26 mouse cellular contexts compared by ENCODE assay signal in the genomic region with DNA sequence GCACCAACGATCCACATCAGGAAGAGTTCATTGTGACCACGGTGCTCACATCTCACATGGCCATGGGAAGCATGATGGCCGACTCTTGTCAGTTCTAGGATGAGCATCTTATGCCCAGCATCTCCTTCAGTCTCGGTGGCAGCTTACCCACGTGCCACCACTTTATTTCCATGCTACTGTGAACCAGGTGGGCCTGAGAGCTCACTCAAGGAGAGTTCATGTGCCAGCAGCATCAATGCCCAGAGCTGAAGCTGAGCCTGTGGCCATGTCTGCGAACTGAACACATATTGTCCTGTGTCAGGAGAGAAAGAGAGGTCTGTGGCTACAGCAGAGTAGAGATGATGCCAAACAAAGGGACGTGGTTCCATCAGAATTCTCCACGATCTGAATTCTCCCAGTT.
"Had no signal": no experiment of that assay in that cellular context is flagged by ENCODE, and none has a peak within 500 bp of the region (broad histone marks: within the 10 kb centered on the region; RNA-seq: fewer than 3 reads in every experiment).

No protein-coding gene starts in this region.

- H3K4me2 ChIP-seq: embryonic facial prominence, embryonic 12.5 days; embryonic facial prominence, embryonic 13.5 days; embryonic facial prominence, embryonic 15.5 days; forebrain, embryonic 12.5 days; forebrain, embryonic 13.5 days; forebrain, embryonic 15.5 days had no signal

- H3K9me3 ChIP-seq: embryonic facial prominence, embryonic 10.5 days; embryonic facial prominence, embryonic 12.5 days; embryonic facial prominence, embryonic 13.5 days; embryonic facial prominence, embryonic 15.5 days; forebrain, embryonic 10.5 days; forebrain, embryonic 12.5 days; forebrain, embryonic 13.5 days; forebrain, embryonic 15.5 days had no signal

- H3K4me1 ChIP-seq: embryonic facial prominence, embryonic 10.5 days; embryonic facial prominence, embryonic 12.5 days; embryonic facial prominence, embryonic 13.5 days; embryonic facial prominence, embryonic 15.5 days; forebrain, embryonic 10.5 days; forebrain, embryonic 12.5 days; forebrain, embryonic 13.5 days; forebrain, embryonic 15.5 days had no signal

- H3K36me3 ChIP-seq: embryonic facial prominence, embryonic 10.5 days; embryonic facial prominence, embryonic 12.5 days; embryonic facial prominence, embryonic 13.5 days; embryonic facial prominence, embryonic 15.5 days; forebrain, embryonic 10.5 days; forebrain, embryonic 12.5 days; forebrain, embryonic 15.5 days had no signal

- H3K27ac ChIP-seq: embryonic facial prominence, embryonic 10.5 days; embryonic facial prominence, embryonic 12.5 days; embryonic facial prominence, embryonic 13.5 days; embryonic facial prominence, embryonic 15.5 days; forebrain, embryonic 10.5 days; forebrain, embryonic 12.5 days; forebrain, embryonic 13.5 days; forebrain, embryonic 15.5 days; gastrocnemius, adult 2 months; heart, adult 2 months had no signal

- DNase-seq: cerebellum, adult 2 months; cerebellum, adult 8-10 months; cerebellum, adult 9-10 months; cerebellum, adult 9-11 months; cerebellum, postnatal 25 days; cerebellum, postnatal 36 days; embryo, embryonic 11 days; forebrain, postnatal 0 days; gastrocnemius, adult 2 months; gastrocnemius, postnatal 10 days; gastrocnemius, postnatal 14 days; gastrocnemius, postnatal 25 days; gastrocnemius, postnatal 36 days; heart, adult 18-20 months; heart, adult 2 months had no signal

- ATAC-seq: forebrain, embryonic 13.5 days; forebrain, embryonic 14.5 days; forebrain, embryonic 15.5 days; forebrain, embryonic 16.5 days; forebrain, postnatal 0 days had no signal

- H3K9ac ChIP-seq: embryonic facial prominence, embryonic 12.5 days; embryonic facial prominence, embryonic 13.5 days; embryonic facial prominence, embryonic 15.5 days; forebrain, embryonic 12.5 days; forebrain, embryonic 13.5 days; forebrain, embryonic 15.5 days; forebrain, postnatal 0 days had no signal

- H3K27me3 ChIP-seq: embryonic facial prominence, embryonic 12.5 days; embryonic facial prominence, embryonic 13.5 days; embryonic facial prominence, embryonic 15.5 days; forebrain, embryonic 12.5 days; forebrain, embryonic 13.5 days; forebrain, embryonic 15.5 days had no signal

- H3K4me3 ChIP-seq: embryonic facial prominence, embryonic 10.5 days; embryonic facial prominence, embryonic 12.5 days; embryonic facial prominence, embryonic 13.5 days; embryonic facial prominence, embryonic 15.5 days; erythroblast, embryonic 14.5 days; forebrain, embryonic 10.5 days; forebrain, embryonic 12.5 days; forebrain, embryonic 13.5 days; forebrain, embryonic 15.5 days; gastrocnemius, adult 2 months; heart, adult 2 months had no signal
